Mouse (Mus musculus) forebrain, postnatal 0 days (tissue): ENCODE results near the gene Fbxo7. TPM values are rescaled to one million over a fixed set of nuclear protein-coding genes. Genes with fewer than 3 reads are reported as not detected.
"Not testable (repeated sequence)": the region's sequence is repeated elsewhere in the genome, so short reads cannot be mapped to it uniquely, and the experiment has no call there.

Experiments
- ATAC-seq: fragments of 200-750 bp; cut with Nextera tagmentation; 2 replicates; pipeline ENCODE4 v1.8.0; 2017; ENCODE audit warnings: mild to moderate bottlenecking, moderate library complexity
- DNase-seq: peaks from one replicate; pipeline ENCODE4 v3.0.0-alpha.2; 2015
- H3K27ac ChIP-seq: fragments of 300-500 bp; sonication (generic); 2 replicates; pipeline ENCODE4 v1.5.1; 2014; ENCODE audit warnings: low read depth, mild to moderate bottlenecking, antibody characterized with exemption, low read length, moderate library complexity, mixed read lengths
- H3K27me3 ChIP-seq: fragments of 300-500 bp; sonication (generic); 2 replicates; pipeline ENCODE4 v1.6.1; 2014; ENCODE audit warnings: mild to moderate bottlenecking, low read length, mixed read lengths; ENCODE audit not compliant: insufficient read depth
- H3K36me3 ChIP-seq: fragments of 300-500 bp; sonication (generic); 2 replicates; pipeline ENCODE4 v1.6.1; 2014; ENCODE audit warnings: mild to moderate bottlenecking, moderate library complexity; ENCODE audit not compliant: insufficient read depth
- H3K4me1 ChIP-seq: fragments of 300-500 bp; sonication (generic); 2 replicates; pipeline ENCODE4 v1.6.1; 2014; ENCODE audit warnings: antibody characterized with exemption; ENCODE audit not compliant: insufficient read depth
- H3K4me2 ChIP-seq: fragments of 300-500 bp; sonication (generic); 2 replicates; pipeline ENCODE4 v1.6.1; 2014; ENCODE audit warnings: low read depth, mild to moderate bottlenecking, moderate library complexity
- H3K4me3 ChIP-seq: fragments of 300-500 bp; sonication (generic); 2 replicates; pipeline ENCODE4 v1.5.1; 2014; ENCODE audit warnings: low read depth, low read length, mixed read lengths
- H3K9ac ChIP-seq: fragments of 300-500 bp; sonication (generic); 2 replicates; pipeline ENCODE4 v1.6.1; 2014; ENCODE audit warnings: mild to moderate bottlenecking
- H3K9me3 ChIP-seq: fragments of 300-500 bp; sonication (generic); 2 replicates; pipeline ENCODE4 v1.6.1; 2016; ENCODE audit warnings: low read length
- CTCF ChIP-seq: sonication (generic); IDR thresholded peaks from 2 replicates; pipeline ENCODE4 v1.5.1; 2016; ENCODE audit warnings: antibody characterized with exemption, control low read depth, low read depth
- WGBS: fragments of 180-500 bp; shearing (Covaris S2); extraction: QIAGEN DNeasy Blood & Tissue Kit; methylation state at CpG from one replicate; pipeline ENCODE4 v1.1.7; 2014; 5-methylcytosine and 5-hydroxymethylcytosine counted together
- polyA plus RNA-seq: library from polyadenylated mRNA; unstranded; fragments of >200 nt; fragmentation: Nextera tagmentation; extraction: Ambion mirVana; gene quantifications from 2 replicates; pipeline ENCODE4 v1.2.1, GENCODE M21; 2015
- total RNA-seq: library from RNA; depleted of rRNA; stranded (reverse); fragments of >200 nt; gene quantifications from 2 replicates; pipeline ENCODE4 v1.2.3, GENCODE M21; 2014

Fbxo7 gene
- total and polyA plus RNA-seq, 2 experiments from 2014 or later: 15.0 to 23.2 TPM

- Histone ChIP-seq H3K4me2 (peak overlapping the region; percentile 73), H3K27ac (no peak overlapping the region; the same call in 1 of the 2 replicates), H3K36me3 (no peaks in the 10 kb centered on the region), H3K9ac (peak overlapping the region; percentile 68), H3K27me3 (no peaks in the 10 kb centered on the region), H3K4me1 (no peaks in the 10 kb centered on the region), H3K9me3 (no peaks in the 10 kb centered on the region), H3K4me3 (peak overlapping the region; percentile 79)
- DNase-seq (no peak), ATAC-seq (no peak)
- TF ChIP-seq CTCF: no peak
- 4% methylated on average over 6 of the region's 6 CpGs for WGBS
Measured at GRCm38 (mm10) chr10:86022474-86022816, 673 bp downstream of the Fbxo7 start.

GRCm38 (mm10) chr10:86023149-86023548, 1.4 kb downstream of the Fbxo7 start:
- Histone ChIP-seq H3K4me1 (no peaks in the 10 kb centered on the region), H3K9ac (no peak overlapping the region), H3K27ac (no peak overlapping the region), H3K27me3 (no peaks in the 10 kb centered on the region), H3K4me3 (no peak overlapping the region), H3K4me2 (0 out of 2 replicates have a peak overlapping the region, but pooled peaks have one; percentile 73), H3K9me3 (no peaks in the 10 kb centered on the region), H3K36me3 (no peaks in the 10 kb centered on the region)
- no peak for TF ChIP-seq CTCF
- DNase-seq (no peak), ATAC-seq (no peak)

GRCm38 (mm10) chr10:86025906-86026305, 4.1 kb downstream of the Fbxo7 start:
- no peak for DNase-seq
- no peaks in the 10 kb centered on the region for H3K36me3 ChIP-seq
- 86% methylated on average over 2 of the region's 2 CpGs for WGBS
- H3K27ac ChIP-seq: no peak overlapping the region
- H3K4me3 ChIP-seq: no peak overlapping the region
- no peak for ATAC-seq
- H3K27me3 ChIP-seq: no peaks in the 10 kb centered on the region
- H3K4me1 ChIP-seq: no peaks in the 10 kb centered on the region
- H3K4me2 ChIP-seq: no peak overlapping the region
- H3K9ac ChIP-seq: no peak overlapping the region
- TF ChIP-seq CTCF: no peak
- no peaks in the 10 kb centered on the region for H3K9me3 ChIP-seq

DNA sequence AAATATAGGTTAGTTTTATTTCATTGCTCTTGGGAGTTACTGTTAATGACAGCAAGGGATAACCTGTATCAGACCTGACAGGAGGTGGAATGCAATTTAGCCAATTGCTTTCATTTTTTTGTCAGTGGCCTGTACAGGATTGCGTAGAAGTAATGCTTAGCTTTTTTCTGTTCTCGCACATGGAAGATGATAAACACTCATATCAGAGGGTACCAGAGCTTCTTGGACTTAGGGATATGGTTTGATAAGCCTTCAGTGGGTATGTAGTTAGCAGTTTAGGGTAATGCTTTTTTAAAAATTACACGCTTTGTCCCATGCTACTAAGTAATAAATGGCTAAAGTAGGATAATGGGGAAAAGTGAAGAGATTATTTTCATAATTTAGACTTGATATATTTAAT, 4.6 kb downstream of the Fbxo7 start:
- TF ChIP-seq CTCF: no peak
- ATAC-seq (no peak), DNase-seq (no peak)
- WGBS: 97% methylated on average over 3 of the region's 3 CpGs
- Histone ChIP-seq H3K9ac (no peak overlapping the region), H3K36me3 (no peaks in the 10 kb centered on the region), H3K9me3 (no peaks in the 10 kb centered on the region), H3K4me1 (no peaks in the 10 kb centered on the region), H3K27ac (no peak overlapping the region), H3K4me3 (no peak overlapping the region), H3K27me3 (no peaks in the 10 kb centered on the region), H3K4me2 (no peak overlapping the region)

DNA sequence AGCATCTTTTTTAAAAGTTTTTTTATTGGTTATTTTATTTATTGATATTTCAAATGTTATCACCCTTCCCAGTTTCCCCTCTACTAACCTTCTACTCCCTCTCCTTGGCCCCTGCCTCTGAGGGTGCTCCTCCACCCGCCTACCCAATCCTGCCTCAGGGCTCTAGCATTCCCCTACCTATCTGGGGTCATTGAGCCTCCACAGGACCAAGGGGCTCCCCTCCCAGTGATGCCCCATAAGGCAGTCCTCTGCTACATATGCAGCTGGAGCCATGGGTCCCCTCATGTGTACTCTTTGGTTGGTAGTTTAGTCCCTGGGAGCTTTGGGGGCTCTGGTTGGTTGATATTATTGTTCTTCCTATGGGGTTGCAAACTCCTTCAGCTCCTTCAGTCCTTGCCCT, 5.0 kb downstream of the Fbxo7 start:
- WGBS: 79% methylated on average over 1 of the region's 1 CpGs
- not testable (repeated sequence) for H3K36me3 ChIP-seq, ATAC-seq, H3K4me2 ChIP-seq, H3K4me3 ChIP-seq, H3K4me1 ChIP-seq, H3K9me3 ChIP-seq, H3K27me3 ChIP-seq, DNase-seq, H3K9ac ChIP-seq, H3K27ac ChIP-seq

DNA sequence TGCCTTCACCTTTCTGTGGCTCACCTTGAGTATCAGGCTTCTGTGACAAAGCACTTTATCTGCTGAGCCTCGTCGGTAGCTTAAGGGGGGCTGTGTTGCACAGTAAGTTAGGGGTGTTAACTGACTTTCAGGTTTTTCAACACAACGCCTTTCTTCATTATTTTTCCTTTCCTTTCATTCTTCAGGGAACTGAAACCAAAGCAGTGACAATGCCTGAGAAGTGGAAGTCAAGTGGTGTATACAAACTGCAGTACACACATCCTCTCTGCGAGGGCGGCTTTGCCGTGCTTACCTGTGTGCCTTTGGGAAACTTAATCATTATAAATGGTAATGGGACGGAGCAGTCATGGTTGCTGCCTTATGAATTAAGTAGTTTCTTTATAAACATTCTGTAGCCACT, 9.0 kb downstream of the Fbxo7 start:
- WGBS: 89% methylated on average over 7 of the region's 7 CpGs
- Histone ChIP-seq H3K27ac (no peak overlapping the region), H3K27me3 (no peaks in the 10 kb centered on the region), H3K36me3 (0 out of 2 replicates have a peak, but pooled peaks cover 2% of the 10 kb centered on the region), H3K9ac (no peak overlapping the region), H3K4me3 (no peak overlapping the region), H3K4me2 (no peak overlapping the region), H3K9me3 (no peaks in the 10 kb centered on the region), H3K4me1 (no peaks in the 10 kb centered on the region)
- TF ChIP-seq CTCF: no peak
- ATAC-seq: no peak
- DNase-seq: no peak

- DNase-seq: no peak
Measured at GRCm38 (mm10) chr10:86032517-86032916, 10.7 kb downstream of the Fbxo7 start.

More at GRCm38 (mm10) chr10:86032517-86032916, 10.7 kb downstream of the Fbxo7 start:
- no peaks in the 10 kb centered on the region for H3K9me3 ChIP-seq
- TF ChIP-seq CTCF: no peak
- WGBS: 70% methylated on average over 3 of the region's 3 CpGs
- no peak overlapping the region for H3K27ac ChIP-seq
- H3K4me3 ChIP-seq: no peak overlapping the region
- no peaks in the 10 kb centered on the region for H3K27me3 ChIP-seq
- no peak overlapping the region for H3K4me2 ChIP-seq
- H3K4me1 ChIP-seq: no peaks in the 10 kb centered on the region
- H3K9ac ChIP-seq: no peak overlapping the region
- ATAC-seq: peak; percentile 60
- 0 out of 2 replicates have a peak, but pooled peaks cover 3% of the 10 kb centered on the region for H3K36me3 ChIP-seq
